Mouse (Mus musculus): ENCODE results near the gene Myo10. TPM values are rescaled to one million over a fixed set of nuclear protein-coding genes. Genes with fewer than 3 reads are reported as not detected.

Myo10 gene
- polyA plus RNA-seq, 1 experiment: 45.4 TPM

DNA sequence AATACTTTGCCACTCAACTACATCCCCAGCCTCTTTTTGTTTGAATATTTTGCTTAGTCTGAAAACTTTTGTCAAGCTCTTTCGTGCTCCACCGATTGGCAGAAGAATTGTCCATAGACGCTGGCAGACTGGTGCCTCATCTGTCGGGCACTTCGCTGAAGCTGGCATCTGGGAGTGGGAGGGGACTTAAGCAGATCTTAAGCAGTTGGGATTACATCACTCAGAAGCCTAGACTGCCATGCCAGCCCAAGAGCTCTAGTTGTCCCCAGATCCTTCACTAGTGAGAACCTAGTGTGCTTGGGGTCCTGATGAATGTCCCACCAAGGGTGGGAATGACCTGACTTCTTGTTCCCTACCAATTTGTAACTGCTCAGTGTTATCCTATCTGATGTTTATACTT, 138.0 kb downstream of the Myo10 start:
- no peak for DNase-seq
- Histone ChIP-seq H3K4me1 (ENCODE audit: control insufficient read depth, insufficient read depth, low read length) (peaks cover 6% of the 10 kb centered on the region), H3K36me3 (ENCODE audit: control insufficient read depth, insufficient read depth, low read length) (peaks cover 1% of the 10 kb centered on the region; the same call in 1 of the 2 replicates), H3K27ac (ENCODE audit: insufficient read depth, low read depth, low read length) (no peak overlapping the region), H3K27me3 (replicated peaks; ENCODE audit: control insufficient read depth, insufficient read depth, low read length) (no peaks in the 10 kb centered on the region), H3K4me3 (ENCODE audit: insufficient read depth, low read depth, low read length) (no peak overlapping the region)
- no peak for TF ChIP-seq CTCF (conservative IDR thresholded peaks at IDR 0.05; ENCODE audit: insufficient read depth, insufficient read length, low read depth, low read length)
- no peak for TF ChIP-seq POLR2A (IDR thresholded peaks at IDR 0.05; ENCODE audit: low read depth, low read length)
- 61% methylated on average over 5 of the region's 5 CpGs for WGBS

DNA sequence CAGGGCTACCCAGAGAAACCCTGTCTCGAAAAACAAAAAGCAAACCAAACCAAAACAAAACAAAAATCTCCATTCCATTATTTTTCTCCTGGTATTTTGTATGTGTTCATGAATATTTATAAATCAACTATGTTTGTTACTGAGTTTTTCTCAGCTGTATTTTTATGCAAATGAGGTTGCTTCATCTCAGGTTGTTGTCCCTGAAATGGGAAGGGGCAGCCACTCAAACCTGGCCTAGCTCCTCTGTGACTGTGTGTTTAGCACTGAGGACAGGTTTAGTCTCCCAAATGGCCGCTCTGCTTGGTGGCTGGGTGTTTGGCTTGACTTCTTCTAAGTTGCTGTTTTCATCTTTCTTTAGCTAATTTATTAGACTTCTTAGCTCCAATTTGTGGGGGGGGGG, 138.7 kb downstream of the Myo10 start:
- TF ChIP-seq CTCF (conservative IDR thresholded peaks at IDR 0.05; ENCODE audit: insufficient read depth, insufficient read length, low read depth, low read length): no peak
- no peak for TF ChIP-seq POLR2A (IDR thresholded peaks at IDR 0.05; ENCODE audit: low read depth, low read length)
- Histone ChIP-seq H3K27ac (ENCODE audit: insufficient read depth, low read depth, low read length) (no peak overlapping the region), H3K4me3 (ENCODE audit: insufficient read depth, low read depth, low read length) (no peak overlapping the region), H3K4me1 (ENCODE audit: control insufficient read depth, insufficient read depth, low read length) (peaks cover 4% of the 10 kb centered on the region), H3K27me3 (replicated peaks; ENCODE audit: control insufficient read depth, insufficient read depth, low read length) (no peaks in the 10 kb centered on the region), H3K36me3 (ENCODE audit: control insufficient read depth, insufficient read depth, low read length) (peaks cover 1% of the 10 kb centered on the region; the same call in 1 of the 2 replicates)
- no peak for DNase-seq
- 90% methylated on average over 2 of the region's 2 CpGs for WGBS

DNA sequence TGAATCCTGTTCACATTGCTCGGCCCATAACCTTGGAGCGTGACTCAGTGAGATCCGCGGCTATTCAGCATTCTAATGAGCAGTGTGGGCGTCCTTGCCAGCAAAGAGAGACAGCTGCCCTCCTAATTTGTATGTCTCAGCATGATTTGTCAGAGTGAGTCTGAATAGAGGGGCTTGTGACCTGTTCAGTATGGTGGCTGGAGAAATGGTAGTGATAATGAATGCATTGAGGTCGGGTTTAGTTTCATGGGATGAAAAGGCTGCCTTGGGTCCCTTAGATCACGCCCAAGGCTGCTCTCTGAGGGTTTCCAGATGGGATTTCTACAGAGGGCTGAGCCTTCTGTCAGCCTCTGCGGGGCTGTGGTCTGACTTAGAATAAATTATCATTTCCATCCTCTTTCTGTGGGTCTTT, 139.5 kb downstream of the Myo10 start:
- H3K4me3 ChIP-seq (ENCODE audit: insufficient read depth, low read depth, low read length): no peak overlapping the region
- H3K4me1 ChIP-seq (ENCODE audit: control insufficient read depth, insufficient read depth, low read length): no peaks in the 10 kb centered on the region; the same call in 1 of the 2 replicates
- WGBS: 46% methylated on average over 8 of the region's 8 CpGs
- H3K27ac ChIP-seq (ENCODE audit: insufficient read depth, low read depth, low read length): peak overlapping the region; percentile 58; the same call in 1 of the 2 replicates
- H3K27me3 ChIP-seq (replicated peaks; ENCODE audit: control insufficient read depth, insufficient read depth, low read length): no peaks in the 10 kb centered on the region
- H3K36me3 ChIP-seq (ENCODE audit: control insufficient read depth, insufficient read depth, low read length): no peaks in the 10 kb centered on the region
- no peak for DNase-seq
- TF ChIP-seq CTCF (conservative IDR thresholded peaks at IDR 0.05; ENCODE audit: insufficient read depth, insufficient read length, low read depth, low read length) (no peak), POLR2A (IDR thresholded peaks at IDR 0.05; ENCODE audit: low read depth, low read length) (no peak)

DNA sequence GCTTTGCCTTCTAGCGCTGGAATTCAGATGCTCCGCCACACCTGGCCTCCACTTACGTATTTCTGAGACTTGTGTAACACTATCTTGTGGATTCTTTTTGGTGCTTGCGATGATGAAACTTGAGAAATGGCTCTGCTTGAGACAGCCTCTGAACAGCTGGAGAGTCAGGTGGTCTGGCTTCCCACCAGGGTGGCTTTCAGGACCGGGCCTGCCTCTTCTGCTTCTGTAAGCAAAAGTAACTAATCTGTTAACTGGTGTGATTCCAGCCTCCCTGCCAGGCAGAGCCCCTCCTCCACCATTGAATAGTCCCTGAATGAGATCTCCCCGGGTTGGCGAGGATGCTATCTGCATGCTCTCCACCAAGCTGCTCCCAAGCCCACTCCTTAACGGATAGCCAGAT, 140.0 kb downstream of the Myo10 start:
- Histone ChIP-seq H3K36me3 (ENCODE audit: control insufficient read depth, insufficient read depth, low read length) (no peaks in the 10 kb centered on the region), H3K4me1 (ENCODE audit: control insufficient read depth, insufficient read depth, low read length) (no peaks in the 10 kb centered on the region; the same call in 1 of the 2 replicates), H3K27ac (ENCODE audit: insufficient read depth, low read depth, low read length) (no peak overlapping the region), H3K27me3 (replicated peaks; ENCODE audit: control insufficient read depth, insufficient read depth, low read length) (no peaks in the 10 kb centered on the region), H3K4me3 (ENCODE audit: insufficient read depth, low read depth, low read length) (no peak overlapping the region)
- TF ChIP-seq CTCF (conservative IDR thresholded peaks at IDR 0.05; ENCODE audit: insufficient read depth, insufficient read length, low read depth, low read length): no peak
- no peak for TF ChIP-seq POLR2A (IDR thresholded peaks at IDR 0.05; ENCODE audit: low read depth, low read length)
- WGBS: 60% methylated on average over 8 of the region's 8 CpGs
- DNase-seq: no peak

DNA sequence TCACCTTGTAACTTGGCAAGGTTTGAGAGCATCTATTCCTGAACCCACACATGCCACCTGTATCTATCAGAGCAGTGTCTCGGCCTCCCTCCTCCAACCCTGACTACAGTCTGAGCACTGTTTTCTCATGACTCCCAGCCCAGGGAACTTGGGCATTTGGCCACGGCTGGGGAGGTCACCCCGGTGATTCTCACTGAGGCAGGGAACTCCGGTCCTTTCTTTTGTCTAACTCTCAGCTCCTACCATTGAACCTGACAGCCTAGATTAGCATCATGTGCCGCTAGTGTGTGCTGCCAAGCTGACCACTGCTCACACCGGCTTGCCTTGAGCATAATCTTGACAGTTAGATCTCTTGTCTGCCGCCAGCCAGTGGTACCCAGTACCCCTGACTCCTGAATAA, 140.8 kb downstream of the Myo10 start:
- no peaks in the 10 kb centered on the region; the same call in 1 of the 2 replicates for H3K4me1 ChIP-seq (ENCODE audit: control insufficient read depth, insufficient read depth, low read length)
- DNase-seq: no peak
- no peaks in the 10 kb centered on the region for H3K27me3 ChIP-seq (replicated peaks; ENCODE audit: control insufficient read depth, insufficient read depth, low read length)
- H3K27ac ChIP-seq (ENCODE audit: insufficient read depth, low read depth, low read length): no peak overlapping the region
- WGBS: 78% methylated on average over 7 of the region's 7 CpGs
- TF ChIP-seq POLR2A (IDR thresholded peaks at IDR 0.05; ENCODE audit: low read depth, low read length) (no peak), CTCF (conservative IDR thresholded peaks at IDR 0.05; ENCODE audit: insufficient read depth, insufficient read length, low read depth, low read length) (no peak)
- no peaks in the 10 kb centered on the region for H3K36me3 ChIP-seq (ENCODE audit: control insufficient read depth, insufficient read depth, low read length)
- no peak overlapping the region for H3K4me3 ChIP-seq (ENCODE audit: insufficient read depth, low read depth, low read length)

DNA sequence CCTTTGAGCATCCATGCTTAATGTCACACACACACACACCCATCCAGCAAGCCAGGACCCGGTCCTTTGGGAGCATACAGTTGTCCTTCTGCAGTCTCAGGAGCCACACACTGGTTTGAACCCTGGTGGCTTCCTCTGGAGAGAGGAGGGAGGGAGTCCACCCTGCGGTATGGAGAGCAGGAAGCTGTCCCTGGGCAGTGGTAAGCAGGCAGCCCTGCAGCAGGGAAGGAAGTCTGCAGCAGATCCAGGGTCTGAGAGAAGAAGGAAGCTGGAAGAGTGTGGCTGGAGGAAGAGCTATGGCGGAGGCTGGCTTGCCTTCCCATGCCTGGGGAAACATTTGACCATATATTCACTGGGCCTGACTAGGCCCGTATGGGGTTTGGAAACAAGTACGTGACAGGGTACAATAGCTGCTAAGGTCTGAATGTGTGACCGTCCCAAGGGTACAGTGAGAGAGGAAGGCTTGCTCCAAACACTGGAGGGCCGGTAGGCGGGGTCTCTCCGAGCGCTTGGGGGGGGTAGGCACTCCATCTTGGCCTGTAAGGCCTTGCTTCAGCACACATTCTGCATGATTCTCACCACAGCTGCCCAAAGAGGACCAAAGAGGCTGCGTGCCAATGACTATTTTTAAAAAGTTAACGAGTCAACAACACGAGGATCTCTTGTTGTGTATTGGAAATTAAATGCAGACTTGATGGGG, 142.5 kb downstream of the Myo10 start:
- no peak for TF ChIP-seq CTCF (conservative IDR thresholded peaks at IDR 0.05; ENCODE audit: insufficient read depth, insufficient read length, low read depth, low read length)
- no peak for TF ChIP-seq POLR2A (IDR thresholded peaks at IDR 0.05; ENCODE audit: low read depth, low read length)
- Histone ChIP-seq H3K27ac (ENCODE audit: insufficient read depth, low read depth, low read length) (no peak overlapping the region), H3K27me3 (replicated peaks; ENCODE audit: control insufficient read depth, insufficient read depth, low read length) (no peaks in the 10 kb centered on the region), H3K4me1 (ENCODE audit: control insufficient read depth, insufficient read depth, low read length) (peaks cover 7% of the 10 kb centered on the region; the same call in 1 of the 2 replicates), H3K4me3 (ENCODE audit: insufficient read depth, low read depth, low read length) (no peak overlapping the region), H3K36me3 (ENCODE audit: control insufficient read depth, insufficient read depth, low read length) (no peaks in the 10 kb centered on the region)
- no peak for DNase-seq
- WGBS: 76% methylated on average over 13 of the region's 13 CpGs

DNA sequence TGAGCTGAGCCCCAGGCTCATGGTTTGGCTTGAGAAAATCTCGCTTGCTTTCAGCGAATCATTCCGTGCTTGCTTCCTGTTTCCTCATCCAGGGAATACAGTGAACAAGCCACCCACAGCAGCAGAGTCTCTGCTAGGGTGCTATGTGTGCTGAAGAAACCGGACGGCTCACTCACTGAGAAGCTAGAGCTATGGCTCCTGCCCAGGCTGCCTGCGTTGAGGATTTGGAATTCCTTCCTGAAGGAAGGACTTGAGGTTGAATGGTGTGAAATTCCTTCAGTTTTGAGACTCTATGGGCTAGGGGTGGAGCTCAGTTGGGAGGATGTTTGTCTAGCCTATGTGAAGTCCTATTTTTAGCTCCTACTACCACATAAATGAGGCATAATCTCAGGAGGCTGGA, 145.5 kb downstream of the Myo10 start:
- Histone ChIP-seq H3K27ac (ENCODE audit: insufficient read depth, low read depth, low read length) (peak overlapping the region; percentile 21), H3K36me3 (ENCODE audit: control insufficient read depth, insufficient read depth, low read length) (no peaks in the 10 kb centered on the region), H3K4me3 (ENCODE audit: insufficient read depth, low read depth, low read length) (no peak overlapping the region), H3K4me1 (ENCODE audit: control insufficient read depth, insufficient read depth, low read length) (peaks cover 9% of the 10 kb centered on the region; the same call in 1 of the 2 replicates), H3K27me3 (replicated peaks; ENCODE audit: control insufficient read depth, insufficient read depth, low read length) (no peaks in the 10 kb centered on the region)
- TF ChIP-seq POLR2A (IDR thresholded peaks at IDR 0.05; ENCODE audit: low read depth, low read length): no peak
- no peak for TF ChIP-seq CTCF (conservative IDR thresholded peaks at IDR 0.05; ENCODE audit: insufficient read depth, insufficient read length, low read depth, low read length)
- no peak for DNase-seq
- 35% methylated on average over 6 of the region's 6 CpGs for WGBS

Data from kidney, adult 2 months (tissue).